Mouse (Mus musculus): ENCODE measurements at regions not wholly inside any gene's neighbourhood (a gene's known extent, or its start where the extent isn't known, plus 50 kb on each side); places are given as distances from the start of the nearest gene placed in this dataset.
"Not testable (repeated sequence)": the region's sequence is repeated elsewhere in the genome, so short reads cannot be mapped to it uniquely, and the experiment has no call there.

DNA sequence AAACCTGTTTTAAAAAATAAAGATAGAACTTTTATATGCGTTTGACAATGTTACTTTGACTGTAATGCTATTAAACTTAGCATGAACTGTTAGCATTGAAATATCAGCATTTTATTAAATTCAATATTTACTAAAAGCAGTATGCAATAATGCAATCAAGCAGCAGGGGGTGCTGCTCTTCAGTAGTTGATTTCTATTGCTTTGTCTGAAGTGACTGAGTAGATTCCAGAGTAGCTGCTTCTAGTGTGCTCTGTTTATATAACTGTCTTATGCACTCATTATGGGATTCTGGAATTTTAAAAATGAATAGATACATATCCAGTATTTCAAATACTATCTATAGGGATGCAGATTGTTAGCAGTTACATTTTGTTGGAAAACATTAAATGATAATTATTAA lies 146.2 kb downstream of the Gm28710 start:
- DNase-seq, result peak; percentile 1 to 47

DNA sequence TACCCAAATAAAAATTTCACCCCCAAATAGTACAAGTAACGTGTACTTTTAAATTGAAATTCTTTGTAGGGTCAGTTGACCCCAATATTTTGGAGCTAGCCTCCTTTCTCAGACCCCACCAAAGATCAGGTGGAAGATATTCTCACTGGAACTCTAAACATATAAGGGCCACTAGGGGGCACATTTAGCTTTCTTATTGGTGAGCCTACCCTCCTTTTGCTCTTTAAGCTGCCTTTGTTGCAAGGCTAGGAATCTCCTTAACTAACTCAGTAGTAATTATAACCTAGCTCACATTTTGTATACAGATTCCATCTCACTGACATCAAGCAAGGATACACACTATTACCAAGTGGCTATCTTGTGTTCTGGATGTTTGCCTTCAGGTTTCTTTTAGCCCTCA lies 155.8 kb downstream of the Gm28710 start:
- DNase-seq, result peak in 1 of 2 experiments; percentile 21

DNA sequence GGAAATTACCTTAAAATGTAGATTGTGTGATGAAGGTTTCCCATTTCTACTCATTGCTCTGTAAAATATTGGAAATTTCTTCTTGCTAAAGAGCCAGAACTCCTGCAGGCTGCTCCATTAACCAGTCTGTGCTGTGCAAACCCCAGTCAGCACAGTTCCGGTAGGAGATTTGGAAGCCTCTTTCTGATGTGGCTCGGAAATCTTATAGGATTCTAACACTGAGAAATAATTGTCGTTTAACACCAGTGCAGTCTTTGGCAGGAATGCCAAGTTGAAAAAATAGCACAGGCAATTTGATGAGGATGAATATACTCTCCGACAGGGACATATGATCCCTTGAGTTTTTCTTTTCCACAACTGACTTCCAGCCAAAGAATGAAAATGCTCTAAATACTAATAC lies 176.1 kb downstream of the Gm28710 start:
- no peak for DNase-seq

DNA sequence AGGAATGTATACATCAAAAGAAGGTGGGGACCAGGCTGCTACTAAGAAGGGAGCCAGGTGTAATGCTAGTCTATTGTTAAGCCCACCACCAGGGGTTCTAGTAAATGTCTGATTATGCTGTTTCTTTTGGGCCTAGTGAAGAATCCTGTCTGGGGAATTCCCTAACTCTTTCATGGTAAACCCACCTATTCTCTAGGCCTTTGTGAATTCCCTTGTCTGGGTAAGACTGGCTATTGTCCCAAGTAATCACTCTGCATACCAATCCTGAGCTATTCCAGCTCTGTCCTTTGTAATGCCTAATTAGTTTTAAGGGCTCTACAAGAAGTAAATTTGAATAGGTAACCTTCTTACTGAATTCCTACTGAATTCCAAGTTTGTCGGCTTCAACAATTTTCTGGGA lies 177.2 kb downstream of the Gm28710 start:
- DNase-seq, result not testable (repeated sequence)

DNA sequence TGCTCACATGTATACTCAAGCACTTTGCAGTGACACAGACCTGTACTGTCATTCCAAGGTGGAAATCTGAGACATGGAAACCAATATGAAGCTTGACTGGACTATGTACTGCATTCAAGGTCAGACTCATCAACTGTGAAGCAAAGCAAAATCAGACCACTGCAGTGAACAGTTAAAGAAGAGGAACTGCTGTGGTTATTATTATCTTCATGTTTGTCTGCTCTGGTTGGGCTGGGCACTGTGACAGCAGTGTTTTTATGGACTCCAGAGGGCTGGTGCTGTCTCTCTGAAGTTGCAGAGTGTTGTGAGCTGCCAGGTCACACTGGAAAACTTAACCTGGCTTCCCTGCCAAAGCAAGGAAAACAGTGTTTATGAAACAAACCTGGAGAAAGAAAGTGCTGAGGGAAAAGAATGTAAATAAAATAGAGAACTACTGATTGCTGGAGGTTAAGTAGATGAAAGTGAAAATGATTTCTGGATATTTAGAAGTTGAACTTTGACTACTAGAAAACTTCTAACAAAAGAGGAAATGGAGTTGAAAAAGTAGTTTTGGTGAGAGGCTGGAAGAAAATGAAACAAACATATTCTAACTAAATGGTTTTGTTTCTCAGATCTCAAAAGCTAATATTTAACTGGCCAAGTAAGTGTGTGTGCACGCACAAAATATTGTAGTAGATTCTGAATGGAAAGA lies 181.7 kb downstream of the Gm28710 start:
- DNase-seq, result peak; percentile 4 to 10

DNA sequence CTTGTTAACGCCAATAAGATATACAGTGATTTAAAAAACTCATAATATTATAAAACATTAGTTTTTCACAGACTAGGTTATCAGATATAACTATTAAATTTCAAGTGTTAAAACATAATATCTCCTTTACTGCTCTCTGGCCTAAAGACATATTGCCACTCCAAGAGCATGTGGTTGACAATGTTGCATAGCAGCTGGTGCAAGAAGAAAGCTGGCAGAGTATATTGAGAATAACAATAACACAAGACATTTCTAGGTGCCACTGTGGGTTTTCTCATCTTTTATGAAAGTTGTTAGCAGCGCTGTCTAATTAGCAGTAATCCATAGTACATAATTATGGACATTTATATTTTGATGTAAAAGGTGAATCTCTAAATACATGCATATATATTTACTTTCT lies 184.4 kb downstream of the Gm28710 start:
- no peak for DNase-seq

DNA sequence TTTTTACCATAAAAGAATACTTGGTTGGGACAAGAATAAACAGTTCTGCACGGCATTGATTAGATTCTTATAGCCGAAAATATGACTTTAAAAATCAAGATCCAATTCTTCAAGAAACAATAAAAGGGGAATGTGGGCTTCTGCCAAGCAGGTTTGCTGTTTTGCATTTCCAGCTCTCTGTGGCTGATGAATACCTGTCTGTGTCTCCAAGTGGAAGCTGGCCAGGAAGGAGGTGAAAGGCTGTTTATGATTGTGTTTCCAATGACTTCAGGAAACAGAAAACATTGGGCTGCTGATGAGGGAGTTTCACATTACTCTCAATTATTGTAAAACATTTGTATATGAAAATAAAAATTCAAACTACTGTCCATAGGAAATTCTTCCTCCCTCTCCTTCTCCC lies 193.3 kb downstream of the Gm28710 start:
- no peak for DNase-seq

DNA sequence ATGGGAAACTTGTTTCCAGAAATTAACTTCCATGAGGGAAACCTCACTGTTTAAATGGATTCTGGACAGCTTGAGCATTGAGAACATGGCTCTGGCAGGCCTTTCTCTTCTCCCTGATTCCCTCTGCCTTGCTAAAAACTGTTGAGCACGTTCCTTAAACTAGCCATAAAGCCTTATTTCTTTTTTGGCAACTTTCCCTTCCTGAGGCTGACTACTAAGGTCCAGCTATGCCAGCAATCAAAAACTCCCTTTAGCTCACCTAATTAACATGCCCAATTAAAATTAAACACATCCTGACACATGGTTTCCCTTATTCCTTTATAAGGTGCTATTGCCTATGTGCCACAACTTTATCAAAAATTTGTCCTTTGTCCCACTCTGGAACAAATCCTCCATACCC lies 199.9 kb downstream of the Gm28710 start:
- DNase-seq, result no peak

DNA sequence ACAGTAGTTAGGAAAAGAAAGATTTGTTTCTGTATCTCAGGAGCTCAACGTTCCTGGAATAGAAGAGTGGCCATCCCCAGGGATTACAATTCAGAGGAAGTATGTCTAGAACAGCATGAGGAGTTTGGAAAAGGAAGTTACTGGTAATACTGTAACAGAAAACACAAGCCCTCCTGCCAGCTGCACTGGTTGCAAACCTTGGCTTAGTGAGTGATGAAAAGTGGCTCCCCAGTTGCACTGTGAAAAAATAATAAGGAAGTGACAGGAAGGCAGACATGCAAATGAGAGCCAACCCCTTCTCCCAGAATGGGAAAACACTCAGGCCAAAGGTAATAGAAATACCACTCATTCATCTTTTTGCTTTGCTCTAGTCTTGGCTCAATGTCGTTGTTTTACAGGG lies 207.6 kb downstream of the Gm28710 start:
- no peak for DNase-seq

DNA sequence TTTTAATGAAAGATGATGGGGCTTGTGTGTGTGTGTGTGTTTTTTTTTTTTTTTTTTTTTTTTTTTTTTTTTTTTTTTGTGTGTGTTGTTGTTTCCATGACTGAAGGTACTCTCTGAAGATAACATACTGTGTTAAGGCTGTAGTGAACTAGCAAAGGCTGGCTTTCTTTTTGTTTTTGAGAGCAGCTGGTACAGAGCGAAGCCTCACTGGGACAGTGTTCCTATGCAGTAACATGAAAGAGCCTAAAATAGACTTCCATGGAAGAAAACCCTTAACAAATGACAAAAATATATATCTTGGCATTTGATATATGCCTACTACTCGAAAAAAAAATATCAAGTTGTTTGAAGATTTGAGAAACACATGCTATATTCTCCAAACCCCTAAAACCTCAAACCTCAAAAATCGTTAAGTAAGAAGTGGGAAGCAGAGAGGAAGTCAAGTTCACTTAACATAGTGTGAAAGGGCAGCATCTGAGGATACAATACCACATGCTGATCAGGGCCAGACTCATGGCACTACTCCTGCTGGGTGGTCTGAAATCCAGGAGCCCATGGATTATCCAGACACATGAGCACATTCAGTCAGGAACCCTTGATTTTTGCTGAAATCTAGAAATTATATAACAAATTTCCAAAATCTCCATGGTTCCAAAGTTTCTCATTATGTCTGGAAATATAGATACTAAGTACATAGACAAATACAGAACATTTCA lies 215.4 kb downstream of the Gm28710 start:
- no peak for DNase-seq

DNA sequence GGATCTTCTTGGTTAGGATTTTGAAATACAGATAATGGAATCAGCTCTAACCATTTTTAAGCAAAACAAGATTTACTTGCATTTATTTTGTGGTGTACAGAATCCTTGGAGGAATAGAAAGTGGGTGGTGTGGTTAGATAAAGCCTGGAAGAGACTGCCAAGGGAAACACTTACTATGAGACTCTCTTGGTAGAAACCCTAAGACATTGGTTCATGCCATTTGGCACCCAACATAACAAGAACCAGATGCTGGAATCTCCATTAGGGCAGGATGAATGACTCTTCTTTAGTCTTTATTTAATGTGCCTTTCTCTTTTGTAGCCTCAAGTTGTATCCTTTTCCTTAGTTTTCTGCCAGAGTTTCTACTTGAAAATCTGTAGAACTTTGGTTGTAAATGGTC lies 230.0 kb downstream of the Gm28710 start:
- DNase-seq, result no peak

DNA sequence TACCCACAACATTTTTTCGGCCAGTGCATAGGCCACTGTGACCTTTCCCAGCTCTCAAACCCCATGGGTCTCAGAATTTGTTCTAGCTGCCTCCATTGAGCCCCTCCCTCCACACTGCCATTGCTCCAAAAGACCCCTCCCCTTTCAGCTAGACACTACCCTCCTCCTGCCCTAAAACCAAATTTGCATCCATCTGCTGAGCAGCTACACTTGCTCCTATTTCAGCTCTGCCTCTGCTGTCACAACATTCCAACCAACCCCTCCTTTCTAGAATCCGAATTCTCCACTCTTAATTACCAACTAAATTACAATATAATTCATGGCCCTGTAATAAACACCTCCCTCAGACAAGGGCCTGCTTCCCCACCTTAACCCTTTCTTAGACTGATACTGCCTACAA lies 262.3 kb downstream of the Gm28710 start:
- DNase-seq, result no peak

DNA sequence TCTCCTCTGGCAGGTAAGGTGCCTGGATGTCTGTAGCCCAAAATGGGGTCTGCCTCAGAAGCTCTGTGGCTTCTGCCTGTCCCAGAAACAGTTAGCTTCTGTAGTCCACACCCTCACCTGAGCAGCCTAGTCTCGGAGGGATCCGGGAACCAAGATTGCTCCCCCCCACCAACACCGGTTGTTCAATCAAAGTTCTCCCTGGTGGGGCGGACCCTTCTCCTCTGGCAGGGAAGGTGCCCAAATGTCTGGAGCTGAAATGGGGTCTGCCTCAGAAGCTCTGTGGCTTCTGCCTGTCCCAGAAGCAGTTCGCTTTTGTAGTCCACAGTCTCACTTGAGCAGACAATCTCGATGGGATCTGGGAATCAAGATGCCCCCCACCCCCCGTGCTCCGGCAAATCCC lies 273.0 kb downstream of the Gm28710 start:
- DNase-seq, result no peak

DNA sequence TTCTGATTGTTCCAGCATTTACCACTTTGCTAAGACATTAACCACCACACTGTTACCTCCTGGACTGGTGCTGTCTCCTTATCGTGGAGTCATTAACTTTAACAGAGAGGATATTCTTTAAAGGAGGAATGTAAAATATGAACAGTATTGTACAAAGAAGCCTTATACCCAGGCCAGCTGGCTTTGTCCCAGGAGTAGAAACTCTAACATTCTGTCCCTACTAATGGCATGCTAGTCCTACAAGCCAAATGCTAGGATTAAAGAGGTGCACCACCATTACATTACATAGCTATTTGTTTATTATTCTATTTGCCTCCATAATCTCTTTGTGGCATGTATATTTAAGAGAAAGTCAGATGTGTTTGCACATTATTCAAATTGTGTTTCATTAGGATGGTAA lies 288.8 kb downstream of the Gm28710 start:
- DNase-seq, result no peak

DNA sequence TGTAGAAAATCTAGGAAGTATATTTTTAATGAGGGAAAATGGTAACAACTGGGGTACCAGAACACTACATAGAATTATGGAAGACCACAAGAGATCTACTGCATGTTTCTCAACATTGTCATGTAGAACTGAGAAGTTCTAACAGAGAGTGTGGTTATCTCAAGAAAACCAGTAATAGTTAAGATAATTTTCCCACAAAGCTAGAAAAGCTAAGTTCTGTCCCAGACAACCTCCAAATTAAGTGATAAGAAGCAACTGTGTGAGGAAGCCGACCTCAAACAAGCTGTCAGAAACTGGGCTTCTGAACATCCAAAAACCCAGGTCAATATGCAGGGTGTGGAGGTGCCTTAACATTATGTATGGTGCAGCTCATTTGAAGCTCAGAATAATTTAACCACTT lies 261.4 kb upstream of the Speer4f2 start:
- DNase-seq, result no peak

DNA sequence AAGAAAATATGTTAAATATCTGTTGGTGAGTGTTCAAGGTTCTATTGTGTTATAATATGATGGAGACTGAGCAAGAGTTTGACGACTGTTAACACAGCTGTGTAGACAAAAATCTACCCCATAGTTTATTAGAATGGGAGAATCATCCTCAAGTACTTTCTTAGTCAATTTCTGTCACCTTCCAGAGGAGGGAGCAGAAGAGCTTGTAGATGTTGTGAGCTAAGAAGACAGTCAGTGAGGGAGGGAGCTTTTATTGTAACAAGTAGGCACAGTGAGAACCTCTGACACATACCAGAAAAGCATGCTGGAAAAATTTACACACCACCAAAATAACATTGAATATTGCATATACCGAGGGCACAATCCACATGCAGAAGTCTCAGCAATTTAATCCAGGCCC lies 261.0 kb upstream of the Speer4f2 start:
- peak; percentile 3 to 47 for DNase-seq

DNA sequence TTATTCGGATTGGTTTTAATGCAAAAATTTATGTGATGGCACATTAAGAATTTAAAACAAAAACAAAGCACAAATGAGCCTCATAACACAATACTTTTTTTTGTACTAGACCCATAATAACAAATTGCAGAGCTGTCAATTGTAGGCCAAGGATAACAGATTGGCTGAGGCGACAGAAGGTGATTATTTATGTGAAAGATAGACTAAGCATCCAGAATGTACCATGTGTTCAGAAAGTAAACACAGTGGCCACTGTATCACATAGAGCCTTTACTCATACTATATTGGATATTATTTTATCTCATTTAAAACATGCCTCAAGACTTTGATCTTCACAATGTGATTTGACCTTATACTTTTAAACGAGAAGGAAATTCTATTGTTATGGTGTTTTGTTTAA lies 257.9 kb upstream of the Speer4f2 start:
- DNase-seq, result no peak

DNA sequence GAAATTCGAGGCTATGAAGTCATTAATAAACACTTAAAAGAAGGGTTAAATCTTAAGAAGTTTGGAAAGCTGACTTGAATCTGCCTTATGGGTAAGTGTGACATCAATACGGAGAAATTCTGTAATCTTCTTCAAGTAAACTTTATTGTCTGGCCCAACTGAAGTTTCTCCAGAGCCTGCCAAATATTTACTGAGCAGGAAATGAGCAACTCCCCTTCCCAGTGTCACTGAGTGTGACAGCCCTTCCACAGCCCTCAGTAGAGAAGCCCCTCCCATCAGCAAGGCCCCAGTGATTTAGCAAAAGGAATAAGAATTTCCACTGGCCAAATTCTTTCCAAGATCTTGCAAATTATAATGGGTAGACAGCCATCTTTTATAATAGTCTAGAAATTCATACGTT lies 256.9 kb upstream of the Speer4f2 start:
- DNase-seq, result no peak

DNA sequence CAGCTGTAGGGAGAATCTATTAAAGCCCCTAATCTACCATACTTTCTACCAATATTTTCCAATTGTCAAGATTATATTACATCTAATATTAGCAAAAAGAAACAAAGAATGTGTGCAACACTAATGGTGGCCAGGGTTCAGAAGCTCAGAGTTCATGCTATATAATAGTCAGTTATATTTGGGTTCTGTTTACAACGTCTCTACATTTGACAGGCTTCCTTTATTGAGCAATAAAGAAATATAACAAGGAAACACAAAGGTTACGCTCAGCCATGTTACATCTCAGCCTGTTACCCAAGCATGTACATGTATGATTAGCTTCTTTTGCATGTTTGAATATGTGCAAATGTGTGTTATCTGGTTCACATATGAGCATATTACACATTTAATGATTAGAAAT lies 247.7 kb upstream of the Speer4f2 start:
- DNase-seq, result no peak

DNA sequence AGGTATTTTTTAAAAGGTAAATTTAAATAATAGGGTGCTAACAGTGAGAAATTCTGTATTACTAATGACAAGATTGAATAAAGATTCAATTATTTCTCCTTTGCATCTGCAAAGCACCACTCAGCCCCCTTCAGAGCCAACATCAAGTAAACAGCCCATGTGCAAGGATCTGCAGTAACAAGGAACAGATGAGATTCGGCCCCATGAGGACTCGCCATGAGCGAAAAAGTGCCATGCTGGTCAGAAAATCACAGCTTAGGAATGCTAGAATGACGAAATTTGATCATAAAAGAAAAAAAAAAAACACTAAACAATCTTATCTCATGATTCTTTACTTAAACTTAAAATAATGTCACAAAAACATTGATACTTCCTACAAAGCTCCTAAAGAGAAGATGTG lies 245.5 kb upstream of the Speer4f2 start:
- no peak for DNase-seq

DNA sequence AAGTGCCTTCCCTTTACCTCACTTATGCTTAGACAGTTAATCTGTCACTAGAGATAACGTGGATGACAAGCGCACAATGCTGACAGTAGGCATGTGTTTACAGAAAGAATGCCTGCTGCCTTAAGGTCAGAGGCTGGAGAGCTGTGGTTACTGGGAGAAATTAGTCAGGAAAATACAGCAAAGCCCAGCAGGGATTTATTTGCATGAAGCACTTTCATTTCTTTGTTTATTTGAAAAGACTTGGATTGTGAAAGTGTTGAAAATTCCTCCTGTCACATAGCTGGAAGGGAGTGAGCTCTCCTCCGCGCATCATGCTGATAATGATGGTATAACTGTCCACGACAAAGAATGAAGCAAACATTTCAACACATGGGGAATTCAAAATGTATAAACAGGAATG lies 237.5 kb upstream of the Speer4f2 start:
- DNase-seq, result no peak

DNA sequence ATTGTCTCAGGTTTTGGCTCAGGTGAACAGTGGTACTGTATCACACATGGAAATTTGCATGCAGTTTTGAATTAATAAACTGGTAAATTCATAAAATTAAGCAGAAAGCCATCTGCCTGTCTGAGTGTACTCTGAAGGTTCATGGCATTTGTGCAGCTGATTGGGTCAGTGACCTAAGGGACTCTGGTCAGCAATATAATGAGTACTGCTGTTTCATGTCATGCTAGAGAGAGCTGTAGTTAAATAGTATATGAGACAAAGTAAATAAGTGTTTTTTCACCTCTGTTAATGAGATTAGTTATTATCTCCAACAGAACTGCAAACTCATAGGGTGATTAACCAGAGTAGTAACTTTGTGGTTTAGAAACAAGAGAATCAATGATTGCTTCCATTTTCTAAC lies 231.4 kb upstream of the Speer4f2 start:
- peak; percentile 55 to 79 for DNase-seq

DNA sequence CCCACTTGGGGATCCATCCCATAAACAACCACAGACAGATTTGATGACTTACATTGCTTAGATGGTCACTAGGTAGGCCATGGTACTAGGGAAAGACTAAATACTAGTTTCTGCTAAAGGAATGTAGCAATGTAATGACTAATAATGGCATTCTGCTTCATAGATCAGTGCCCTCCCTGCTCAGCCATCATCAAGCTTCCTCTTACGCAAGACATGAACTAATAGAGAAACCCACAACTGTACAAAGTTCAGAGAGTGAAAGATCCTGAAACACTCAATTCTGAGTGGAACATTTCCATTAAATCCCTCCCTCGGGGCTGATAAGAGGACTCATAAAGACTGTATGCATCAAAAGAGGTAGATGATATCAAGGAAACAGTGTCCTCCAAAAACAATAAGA lies 198.4 kb upstream of the Speer4f2 start:
- DNase-seq, result no peak

DNA sequence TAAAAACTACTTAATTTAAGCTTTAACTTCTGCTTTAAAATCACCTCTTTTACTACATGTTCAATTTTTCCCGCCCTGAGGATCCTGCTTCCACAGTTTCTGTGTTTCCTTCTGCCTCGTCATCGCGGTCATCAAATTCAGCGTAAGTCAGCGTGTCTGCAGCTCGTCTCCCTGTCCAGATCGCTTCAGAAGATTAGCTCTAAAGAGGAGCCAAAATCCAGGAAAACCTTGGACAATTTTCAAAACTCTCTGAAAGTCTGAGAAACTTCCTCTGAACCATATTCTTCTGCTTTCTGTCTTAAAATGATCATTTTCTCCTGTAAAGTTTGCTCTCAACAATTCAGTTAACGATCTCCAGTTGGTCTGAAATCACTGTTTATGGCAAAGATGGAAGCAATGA lies 196.2 kb upstream of the Speer4f2 start:
- no peak for DNase-seq

All from kidney, adult 8-10 months (tissue).